Mouse (Mus musculus) cerebellum, postnatal 10 days (tissue): ENCODE results near the gene Lgals3.
"Not testable (repeated sequence)": the region's sequence is repeated elsewhere in the genome, so short reads cannot be mapped to it uniquely, and the experiment has no call there.

Experiments
- DNase-seq, 2 experiments: peaks; one replicate each; pipeline ENCODE4 v3.0.0; 2021; ENCODE audit warnings: mixed read lengths in 2 of 2

Lgals3 gene

GRCm38 (mm10) chr14:47367461-47367860 is at the start of gene Lgals3:
TSS of gene Lgals3 (plus strand) at chr14:47367751.
- peak; percentile 72 to 76 for DNase-seq

- no peak for DNase-seq
These were observed 48.2 kb upstream of the Lgals3 start for GRCm38 (mm10) chr14:47319362-47319761.

GRCm38 (mm10) chr14:47321581-47321980 is 46.0 kb upstream of the Lgals3 start:
- DNase-seq = not testable (repeated sequence)

- no peak for DNase-seq
These were observed 41.4 kb upstream of the Lgals3 start for GRCm38 (mm10) chr14:47325965-47326761.

- DNase-seq = no peak
These were observed 40.2 kb upstream of the Lgals3 start for GRCm38 (mm10) chr14:47327347-47327746.

GRCm38 (mm10) chr14:47331920-47332319 is 35.6 kb upstream of the Lgals3 start:
- DNase-seq = no peak

- DNase-seq = peak; percentile 79 to 81
These were observed 32.7 kb upstream of the Lgals3 start for GRCm38 (mm10) chr14:47334819-47335218.

GRCm38 (mm10) chr14:47335300-47335699 is 32.3 kb upstream of the Lgals3 start:
- DNase-seq = no peak

- peak; percentile 55 to 60 for DNase-seq
These were observed 27.2 kb upstream of the Lgals3 start for GRCm38 (mm10) chr14:47340231-47340925.

- DNase-seq = no peak
These were observed 25.7 kb upstream of the Lgals3 start for GRCm38 (mm10) chr14:47341811-47342291.

GRCm38 (mm10) chr14:47346715-47347114 is 20.8 kb upstream of the Lgals3 start:
- no peak for DNase-seq

- DNase-seq = no peak
These were observed 16.6 kb upstream of the Lgals3 start for GRCm38 (mm10) chr14:47350974-47351373.

- no peak for DNase-seq
These were observed 15.3 kb upstream of the Lgals3 start for GRCm38 (mm10) chr14:47352272-47352671.

GRCm38 (mm10) chr14:47353240-47353639 is 14.3 kb upstream of the Lgals3 start:
- no peak for DNase-seq

GRCm38 (mm10) chr14:47354111-47354577 is 13.4 kb upstream of the Lgals3 start:
- DNase-seq = peak in 1 of 2 experiments; percentile 45

GRCm38 (mm10) chr14:47354948-47355347 is 12.6 kb upstream of the Lgals3 start:
- no peak for DNase-seq

- no peak for DNase-seq
These were observed 10.9 kb upstream of the Lgals3 start for GRCm38 (mm10) chr14:47356622-47357021.

GRCm38 (mm10) chr14:47359610-47360009 is 7.9 kb upstream of the Lgals3 start:
- DNase-seq = no peak

- DNase-seq = no peak
These were observed 6.1 kb upstream of the Lgals3 start for GRCm38 (mm10) chr14:47361418-47361817.

- DNase-seq = no peak
These were observed 5.7 kb upstream of the Lgals3 start for GRCm38 (mm10) chr14:47361899-47362298.

- peak; percentile 32 to 43 for DNase-seq
These were observed 2.7 kb upstream of the Lgals3 start for GRCm38 (mm10) chr14:47364742-47365449.

- peak; percentile 91 to 94 for DNase-seq
These were observed 650 bp upstream of the Lgals3 start for GRCm38 (mm10) chr14:47366881-47367321.

GRCm38 (mm10) chr14:47369741-47370140 is 2.2 kb downstream of the Lgals3 start:
- no peak for DNase-seq
